Mouse (Mus musculus): ENCODE results near the gene Orm3. TPM values are rescaled to one million over a fixed set of nuclear protein-coding genes. Genes with fewer than 3 reads are reported as not detected.
A peak's percentile ranks its signal among the peaks of the same experiment; 100 is the strongest.

The Orm3 gene
- polyA plus RNA-seq, 1 experiment, result 0.07 TPM

DNA sequence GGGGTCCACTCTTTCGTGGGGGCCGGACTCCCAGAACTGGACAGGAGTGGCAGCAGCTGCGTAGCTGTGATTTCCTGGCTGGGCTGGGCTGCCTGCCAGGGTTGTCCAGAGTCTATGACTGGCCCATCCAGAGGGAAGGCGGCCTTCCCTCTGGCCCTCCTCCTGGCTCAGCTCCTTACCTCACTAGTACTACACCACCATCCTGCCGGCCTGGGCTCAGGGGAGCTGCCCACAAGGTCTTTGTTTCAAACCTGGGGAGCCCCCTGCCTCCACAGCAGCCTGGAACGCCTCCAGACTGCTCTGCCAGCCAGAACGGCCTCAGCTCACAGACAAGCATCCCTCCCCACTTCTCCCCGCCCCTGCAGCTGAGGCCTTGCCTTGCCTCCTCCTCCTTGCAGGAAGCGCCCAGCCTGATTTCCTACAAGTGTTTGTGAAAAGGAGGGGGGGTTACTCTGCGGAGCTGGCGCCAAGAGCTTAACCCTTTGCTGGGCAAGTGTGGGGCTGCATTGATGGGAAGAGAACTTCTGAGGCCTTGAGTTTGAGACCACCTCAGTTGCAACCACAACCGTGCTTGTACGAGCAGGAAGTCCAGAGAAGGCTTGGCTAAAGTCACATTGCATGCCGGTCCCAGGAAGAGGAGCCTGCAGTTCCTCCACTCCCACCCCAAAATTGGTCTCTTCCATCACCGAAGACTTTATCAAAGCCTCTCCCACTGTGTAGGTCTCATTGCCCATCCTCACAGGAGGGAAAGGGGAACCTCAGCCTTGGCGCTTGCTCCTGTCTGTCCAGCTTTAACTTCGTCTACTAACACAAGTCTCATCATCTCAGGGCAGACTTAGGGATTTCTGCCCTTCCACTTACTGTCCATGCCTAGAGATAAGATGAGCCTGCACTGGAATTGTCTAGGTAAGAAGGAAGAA, 47.3 kb downstream of the Orm3 start, which contains the start of gene Akna:
Akna (minus strand) TSS at position 315 of the 920 bp plus-strand sequence.
- H3ac ChIP-seq (ENCODE audit: control insufficient read depth, insufficient read length), result no peak within 1 kb of the TSS
- TF ChIP-seq MYOG (IDR thresholded peaks at IDR 0.05; ENCODE audit: control insufficient read depth in 1 of 3, insufficient read depth in 1 of 3, insufficient read length in 2 of 3, low read depth in 2 of 3) (peak in 2 of 3 experiments; percentile 16 to 60), POLR2A (IDR thresholded peaks at IDR 0.05; ENCODE audit: insufficient read length, low read depth) (peak; percentile 47), REST (IDR thresholded peaks at IDR 0.05; ENCODE audit: insufficient read depth, insufficient read length) (no peak), MYOD1 (IDR thresholded peaks at IDR 0.05; ENCODE audit: control insufficient read depth in 1 of 3, insufficient read length in 2 of 3, low read depth in 2 of 3) (peak in 2 of 3 experiments; percentile 37 to 77), POLR2AphosphoS2 (IDR thresholded peaks at IDR 0.05; ENCODE audit: insufficient read length, low read depth) (peak; percentile 63)
- peak within 1 kb of the TSS; percentile 6 for H3K4me3 ChIP-seq
- H3K4me2 ChIP-seq (ENCODE audit: low read depth), result peak within 1 kb of the TSS; percentile 90
- no peaks in the 10 kb centered on the region for H3K36me3 ChIP-seq (ENCODE audit: control insufficient read depth, insufficient read depth)
- H3K79me2 ChIP-seq (ENCODE audit: control insufficient read depth, insufficient read depth), result peaks cover 27% of the 10 kb centered on the region
- H3K27me3 ChIP-seq (ENCODE audit: control insufficient read depth, insufficient read depth, insufficient read length), result no peaks in the 10 kb centered on the region

- Histone ChIP-seq H3K36me3 (ENCODE audit: control insufficient read depth, insufficient read depth) (no peaks in the 10 kb centered on the region), H3K79me2 (ENCODE audit: control insufficient read depth, insufficient read depth) (peaks cover 29% of the 10 kb centered on the region), H3ac (ENCODE audit: control insufficient read depth, insufficient read length) (no peak overlapping the region), H3K27me3 (ENCODE audit: control insufficient read depth, insufficient read depth, insufficient read length) (no peaks in the 10 kb centered on the region), H3K4me3 (no peak overlapping the region), H3K4me2 (ENCODE audit: low read depth) (peak overlapping the region; percentile 90)
- TF ChIP-seq MYOG (IDR thresholded peaks at IDR 0.05; ENCODE audit: control insufficient read depth in 1 of 3, insufficient read depth in 1 of 3, insufficient read length in 2 of 3, low read depth in 2 of 3) (no peak), MYOD1 (IDR thresholded peaks at IDR 0.05; ENCODE audit: control insufficient read depth in 1 of 3, insufficient read length in 2 of 3, low read depth in 2 of 3) (no peak), E2F4 (IDR thresholded peaks at IDR 0.05; ENCODE audit: insufficient read depth) (no peak), POLR2AphosphoS2 (IDR thresholded peaks at IDR 0.05; ENCODE audit: insufficient read length, low read depth) (no peak), TCF3 (IDR thresholded peaks at IDR 0.05; ENCODE audit: insufficient read length, low read depth) (no peak), MAX (IDR thresholded peaks at IDR 0.05; ENCODE audit: low read depth) (no peak), TCF12 (IDR thresholded peaks at IDR 0.05; ENCODE audit: insufficient read depth, poor library complexity, severe bottlenecking) (no peak), CEBPB (IDR thresholded peaks at IDR 0.05; ENCODE audit: insufficient read depth, poor library complexity, severe bottlenecking) (no peak), REST (IDR thresholded peaks at IDR 0.05; ENCODE audit: insufficient read depth, insufficient read length) (no peak), USF1 (IDR thresholded peaks at IDR 0.05; ENCODE audit: low read depth) (no peak), POLR2A (IDR thresholded peaks at IDR 0.05; ENCODE audit: insufficient read length, low read depth) (no peak), SRF (IDR thresholded peaks at IDR 0.05; ENCODE audit: control insufficient read depth, insufficient read length, low read depth) (no peak)
These were observed 48.2 kb downstream of the Orm3 start for GRCm38 (mm10) chr4:63404205-63404604.

- Histone ChIP-seq H3K27me3 (ENCODE audit: control insufficient read depth, insufficient read depth, insufficient read length) (no peaks in the 10 kb centered on the region), H3K79me2 (ENCODE audit: control insufficient read depth, insufficient read depth) (peaks cover 29% of the 10 kb centered on the region), H3K4me2 (ENCODE audit: low read depth) (peak overlapping the region; percentile 41), H3ac (ENCODE audit: control insufficient read depth, insufficient read length) (no peak overlapping the region), H3K4me3 (no peak overlapping the region), H3K36me3 (ENCODE audit: control insufficient read depth, insufficient read depth) (no peaks in the 10 kb centered on the region)
- no peak for TF ChIP-seq POLR2AphosphoS2 (IDR thresholded peaks at IDR 0.05; ENCODE audit: insufficient read length, low read depth)
- no peak for TF ChIP-seq TCF12 (IDR thresholded peaks at IDR 0.05; ENCODE audit: insufficient read depth, poor library complexity, severe bottlenecking)
- peak in 1 of 3 experiments; percentile 41 for TF ChIP-seq MYOG (IDR thresholded peaks at IDR 0.05; ENCODE audit: control insufficient read depth in 1 of 3, insufficient read depth in 1 of 3, insufficient read length in 2 of 3, low read depth in 2 of 3)
- no peak for TF ChIP-seq E2F4 (IDR thresholded peaks at IDR 0.05; ENCODE audit: insufficient read depth)
- no peak for TF ChIP-seq POLR2A (IDR thresholded peaks at IDR 0.05; ENCODE audit: insufficient read length, low read depth)
- no peak for TF ChIP-seq CEBPB (IDR thresholded peaks at IDR 0.05; ENCODE audit: insufficient read depth, poor library complexity, severe bottlenecking)
- TF ChIP-seq MAX (IDR thresholded peaks at IDR 0.05; ENCODE audit: low read depth), result no peak
- no peak for TF ChIP-seq USF1 (IDR thresholded peaks at IDR 0.05; ENCODE audit: low read depth)
- no peak for TF ChIP-seq SRF (IDR thresholded peaks at IDR 0.05; ENCODE audit: control insufficient read depth, insufficient read length, low read depth)
- no peak for TF ChIP-seq REST (IDR thresholded peaks at IDR 0.05; ENCODE audit: insufficient read depth, insufficient read length)
- no peak for TF ChIP-seq TCF3 (IDR thresholded peaks at IDR 0.05; ENCODE audit: insufficient read length, low read depth)
- TF ChIP-seq MYOD1 (IDR thresholded peaks at IDR 0.05; ENCODE audit: control insufficient read depth in 1 of 3, insufficient read length in 2 of 3, low read depth in 2 of 3), result peak in 1 of 3 experiments; percentile 86
These were observed 49.1 kb downstream of the Orm3 start for GRCm38 (mm10) chr4:63405051-63405450.

DNA sequence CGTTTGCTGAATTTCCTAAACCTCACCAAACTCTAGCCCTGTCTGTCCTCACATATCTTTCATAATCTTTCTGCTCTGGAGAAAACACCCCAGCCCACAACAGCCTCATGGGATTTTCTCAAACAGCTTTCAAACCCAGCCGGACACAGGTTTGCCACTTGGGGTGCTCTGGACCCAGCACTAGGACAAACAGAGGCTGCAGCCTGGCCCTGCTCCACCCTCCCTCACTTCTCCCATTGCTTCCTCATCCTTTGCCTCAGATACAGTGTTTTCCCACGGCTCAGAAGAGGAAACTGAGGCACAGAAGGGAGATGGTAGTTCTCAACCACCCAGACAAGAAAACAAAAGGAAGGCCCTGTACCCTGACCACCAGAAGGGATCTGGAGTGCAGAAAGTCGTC, 49.7 kb downstream of the Orm3 start:
- no peak for TF ChIP-seq TCF12 (IDR thresholded peaks at IDR 0.05; ENCODE audit: insufficient read depth, poor library complexity, severe bottlenecking)
- TF ChIP-seq MYOD1 (IDR thresholded peaks at IDR 0.05; ENCODE audit: control insufficient read depth in 1 of 3, insufficient read length in 2 of 3, low read depth in 2 of 3), result no peak
- no peak for TF ChIP-seq POLR2A (IDR thresholded peaks at IDR 0.05; ENCODE audit: insufficient read length, low read depth)
- no peak for TF ChIP-seq TCF3 (IDR thresholded peaks at IDR 0.05; ENCODE audit: insufficient read length, low read depth)
- no peak for TF ChIP-seq E2F4 (IDR thresholded peaks at IDR 0.05; ENCODE audit: insufficient read depth)
- no peak for TF ChIP-seq SRF (IDR thresholded peaks at IDR 0.05; ENCODE audit: control insufficient read depth, insufficient read length, low read depth)
- TF ChIP-seq MYOG (IDR thresholded peaks at IDR 0.05; ENCODE audit: control insufficient read depth in 1 of 3, insufficient read depth in 1 of 3, insufficient read length in 2 of 3, low read depth in 2 of 3), result no peak
- no peak for TF ChIP-seq CEBPB (IDR thresholded peaks at IDR 0.05; ENCODE audit: insufficient read depth, poor library complexity, severe bottlenecking)
- TF ChIP-seq USF1 (IDR thresholded peaks at IDR 0.05; ENCODE audit: low read depth), result no peak
- TF ChIP-seq MAX (IDR thresholded peaks at IDR 0.05; ENCODE audit: low read depth), result no peak
- no peak for TF ChIP-seq POLR2AphosphoS2 (IDR thresholded peaks at IDR 0.05; ENCODE audit: insufficient read length, low read depth)
- no peak for TF ChIP-seq REST (IDR thresholded peaks at IDR 0.05; ENCODE audit: insufficient read depth, insufficient read length)
- H3ac ChIP-seq (ENCODE audit: control insufficient read depth, insufficient read length), result no peak overlapping the region
- peak overlapping the region; percentile 41 for H3K4me2 ChIP-seq (ENCODE audit: low read depth)
- peaks cover 29% of the 10 kb centered on the region for H3K79me2 ChIP-seq (ENCODE audit: control insufficient read depth, insufficient read depth)
- no peaks in the 10 kb centered on the region for H3K27me3 ChIP-seq (ENCODE audit: control insufficient read depth, insufficient read depth, insufficient read length)
- H3K36me3 ChIP-seq (ENCODE audit: control insufficient read depth, insufficient read depth), result no peaks in the 10 kb centered on the region
- no peak overlapping the region for H3K4me3 ChIP-seq
